Comparison of ENCODE assay signal across 8 mouse cellular contexts in the genomic region with DNA sequence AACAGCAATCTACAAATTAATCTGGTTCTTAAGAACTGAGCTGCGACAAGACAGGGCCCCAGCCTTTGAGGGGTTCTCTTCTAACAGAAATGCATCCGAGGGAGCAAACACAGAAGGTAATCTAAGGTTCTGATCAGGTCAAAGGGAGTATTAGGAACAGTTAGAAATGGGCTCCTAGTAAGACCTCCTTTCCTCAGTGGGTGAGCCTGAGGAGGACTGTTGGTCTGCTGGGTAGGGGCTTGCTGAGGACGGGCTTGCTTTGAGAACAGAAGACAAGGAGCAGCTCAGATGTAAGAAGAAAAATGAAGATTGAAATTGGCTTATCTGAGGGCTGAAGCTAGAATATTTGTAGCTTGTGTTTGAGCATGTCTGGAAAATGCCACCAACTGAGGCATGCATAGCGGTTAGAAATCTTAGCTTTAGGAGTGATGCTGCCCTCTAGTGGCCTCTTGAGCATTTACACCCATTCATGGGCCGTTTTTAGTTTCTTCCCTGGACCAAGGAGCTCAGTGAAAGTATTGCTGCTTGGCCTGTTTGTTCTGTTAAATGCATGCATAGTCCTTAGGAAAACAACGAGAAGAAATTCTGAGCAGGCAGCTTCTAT. TPM values are rescaled to one million over a fixed set of nuclear protein-coding genes. Genes with fewer than 3 reads are reported as not detected.
DNase-seq lines count a peak whose midpoint lies in the region; ATAC-seq and TF ChIP-seq lines count a peak whose summit lies in the region.

No protein-coding gene starts in this region.

- peaks cover 3% of the 10 kb centered on the region; the same call in 1 of the 2 replicates for H3K79me2 ChIP-seq in liver, adult 2 months (ENCODE audit: control insufficient read depth, insufficient read depth, low read length)

- H3K4me3 ChIP-seq in forebrain, embryonic 15.5 days, result no peak overlapping the region
- no peak overlapping the region for H3K4me3 ChIP-seq in kidney, embryonic 15.5 days (replicated peaks)
- H3K4me3 ChIP-seq in liver, adult 2 months (ENCODE audit: insufficient read depth, low read depth, low read length), result no peak overlapping the region
- H3K4me3 ChIP-seq in neural tube, embryonic 14.5 days (ENCODE audit: low read depth, low read length), result no peak overlapping the region

- ATAC-seq in forebrain, embryonic 15.5 days (replicated peaks), result peak; percentile 67
- ATAC-seq in kidney, embryonic 15.5 days (replicated peaks; ENCODE audit: low FRiP score), result peak; percentile 29
- peak; percentile 76 for ATAC-seq in neural tube, embryonic 14.5 days (ENCODE audit: low read depth)

- H3K9me3 ChIP-seq in forebrain, embryonic 15.5 days, result no peaks in the 10 kb centered on the region
- H3K9me3 ChIP-seq in kidney, embryonic 15.5 days (replicated peaks), result no peaks in the 10 kb centered on the region
- no peaks in the 10 kb centered on the region for H3K9me3 ChIP-seq in neural tube, embryonic 14.5 days (ENCODE audit: control insufficient read depth, low read length)

- 29% methylated on average over 6 of the region's 6 CpGs for WGBS in forebrain, embryonic 15.5 days
- WGBS in kidney, embryonic 15.5 days, result 35% methylated on average over 6 of the region's 6 CpGs
- WGBS in liver, adult 2 months, result 42% methylated on average over 6 of the region's 6 CpGs
- 31% methylated on average over 6 of the region's 6 CpGs for WGBS in neural tube, embryonic 14.5 days

- peaks cover 20% of the 10 kb centered on the region; the same call in 1 of the 2 replicates for H3K4me1 ChIP-seq in forebrain, embryonic 15.5 days
- no peaks in the 10 kb centered on the region for H3K4me1 ChIP-seq in kidney, embryonic 15.5 days
- H3K4me1 ChIP-seq in liver, adult 2 months (ENCODE audit: control insufficient read depth, insufficient read depth, low read length), result no peaks in the 10 kb centered on the region
- H3K4me1 ChIP-seq in neural tube, embryonic 14.5 days (ENCODE audit: control insufficient read depth, insufficient read depth, low read length), result 0 out of 2 replicates have a peak, but pooled peaks cover 3% of the 10 kb centered on the region

- no peaks in the 10 kb centered on the region for H3K36me3 ChIP-seq in forebrain, embryonic 15.5 days
- no peaks in the 10 kb centered on the region for H3K36me3 ChIP-seq in kidney, embryonic 15.5 days
- H3K36me3 ChIP-seq in liver, adult 2 months (ENCODE audit: control insufficient read depth, insufficient read depth, low read length), result peaks cover 2% of the 10 kb centered on the region; the same call in 1 of the 2 replicates
- no peaks in the 10 kb centered on the region for H3K36me3 ChIP-seq in neural tube, embryonic 14.5 days (ENCODE audit: control insufficient read depth, insufficient read depth, low read length)

- H3K27ac ChIP-seq in forebrain, embryonic 15.5 days (replicated peaks), result no peak overlapping the region
- no peak overlapping the region for H3K27ac ChIP-seq in kidney, embryonic 15.5 days
- H3K27ac ChIP-seq in liver, adult 2 months (replicated peaks; ENCODE audit: insufficient read depth, low read depth, low read length), result no peak overlapping the region
- peak overlapping the region; percentile 39; the same call in 1 of the 2 replicates for H3K27ac ChIP-seq in neural tube, embryonic 14.5 days (ENCODE audit: low read depth, low read length)

- peak; percentile 69 for DNase-seq in 416B (ENCODE audit: low read depth)
- peak; percentile 51 for DNase-seq in ES-CJ7 (ENCODE audit: low read depth, low spot score)
- peak; percentile 17 for DNase-seq in cerebellum, adult 11-12 months
- DNase-seq in liver, adult 2 months (ENCODE audit: extremely low read depth, low read depth, low spot score), result peak; percentile 38
- DNase-seq in spleen, adult 12 weeks (ENCODE audit: low spot score), result no peak

- no peak overlapping the region for H3K4me2 ChIP-seq in forebrain, embryonic 15.5 days (replicated peaks)
- no peak overlapping the region for H3K4me2 ChIP-seq in kidney, embryonic 15.5 days
- no peak overlapping the region for H3K4me2 ChIP-seq in neural tube, embryonic 14.5 days (ENCODE audit: low read depth, low read length)

- peak; percentile 50 for TF ChIP-seq CTCF in liver, adult 2 months (IDR thresholded peaks at IDR 0.05; ENCODE audit: low read depth, low read length)

- TF ChIP-seq POLR2A in liver, adult 2 months (IDR thresholded peaks at IDR 0.05; ENCODE audit: extremely low read depth, insufficient read depth, low read length), result no peak

- no peaks in the 10 kb centered on the region for H3K27me3 ChIP-seq in forebrain, embryonic 15.5 days
- H3K27me3 ChIP-seq in kidney, embryonic 15.5 days, result no peaks in the 10 kb centered on the region
- H3K27me3 ChIP-seq in liver, adult 2 months (ENCODE audit: control insufficient read depth, insufficient read depth, low read length), result no peaks in the 10 kb centered on the region
- no peaks in the 10 kb centered on the region for H3K27me3 ChIP-seq in neural tube, embryonic 14.5 days (ENCODE audit: control insufficient read depth, insufficient read depth, low read length)

- no peak overlapping the region; the same call in 1 of the 2 replicates for H3K9ac ChIP-seq in forebrain, embryonic 15.5 days (replicated peaks)
- no peak overlapping the region for H3K9ac ChIP-seq in kidney, embryonic 15.5 days
- H3K9ac ChIP-seq in liver, adult 2 months (ENCODE audit: low read depth, low read length), result no peak overlapping the region
- H3K9ac ChIP-seq in neural tube, embryonic 14.5 days (replicated peaks; ENCODE audit: low read depth, low read length), result no peak overlapping the region

RNA-seq across cellular contexts. Expression of gene Svip, which starts 33.5 kb away (rescaled TPM):
- 22.5 and 23.4 TPM in 2 replicates for polyA plus RNA-seq in forebrain, embryonic 15.5 days (2015; fragmentation: Nextera tagmentation; extraction: Ambion mirVana)
- 8.9 and 9.8 TPM in 2 replicates for polyA plus RNA-seq in kidney, embryonic 15.5 days (2015; fragmentation: Nextera tagmentation; extraction: Ambion mirVana)
- 12.7 and 15.9 TPM in 2 replicates for total RNA-seq in liver, adult 2 months (2014; rRNA removed)
- 4.4 and 5.6 TPM in 2 replicates for polyA plus RNA-seq in liver, adult 2 months (2012; rRNA removed)
- polyA plus RNA-seq in neural tube, embryonic 14.5 days (2014; fragmentation: Nextera tagmentation; extraction: Ambion mirVana), result 25.9 and 28.0 TPM in 2 replicates

RNA-seq across cellular contexts. Expression of gene 1700015G11Rik, which starts 43.2 kb away (rescaled TPM):
- polyA plus RNA-seq in forebrain, embryonic 15.5 days (2015; fragmentation: Nextera tagmentation; extraction: Ambion mirVana), result not detected in 2 replicates
- not detected in 2 replicates for polyA plus RNA-seq in kidney, embryonic 15.5 days (2015; fragmentation: Nextera tagmentation; extraction: Ambion mirVana)
- total RNA-seq in liver, adult 2 months (2014; rRNA removed), result not detected in 2 replicates
- polyA plus RNA-seq in liver, adult 2 months (2012; rRNA removed), result not detected in 2 replicates
- polyA plus RNA-seq in neural tube, embryonic 14.5 days (2014; fragmentation: Nextera tagmentation; extraction: Ambion mirVana), result not detected in 2 replicates
